Mouse (Mus musculus) NIH3T3 (cell line): ENCODE data around the gene Zmym1.
"Not testable (repeated sequence)": the region's sequence is repeated elsewhere in the genome, so short reads cannot be mapped to it uniquely, and the experiment has no call there.

Source experiments
- DNase-seq: peaks from one replicate; pipeline ENCODE4 v3.0.0-alpha.2; 2012; ENCODE audit warnings: low read depth

The Zmym1 gene

GRCm38 (mm10) chr4:127027228-127028190, 33.4 kb downstream of the Zmym1 start:
- DNase-seq, result peak; percentile 70

DNA sequence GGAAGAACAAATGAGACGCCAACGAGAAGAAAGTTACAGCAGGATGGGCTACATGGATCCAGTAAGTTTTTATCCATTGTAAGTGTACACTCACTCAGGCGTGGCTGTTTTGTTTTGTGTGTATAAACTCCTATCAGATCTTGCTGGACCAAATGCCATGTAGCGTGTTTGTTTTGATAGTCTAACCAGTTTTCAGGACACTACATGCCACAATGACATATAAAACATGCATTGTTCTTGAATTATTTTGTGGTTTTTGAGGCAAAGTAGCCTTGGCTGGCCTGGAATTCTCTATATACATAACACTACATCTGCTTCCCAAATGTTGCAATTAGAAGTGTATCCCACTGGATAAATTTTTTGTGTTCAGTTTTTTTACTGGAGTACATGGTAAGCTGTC, 34.1 kb downstream of the Zmym1 start:
- DNase-seq, result no peak

- DNase-seq, result no peak
Observed at GRCm38 (mm10) chr4:127024240-127024639, 36.7 kb downstream of the Zmym1 start.

GRCm38 (mm10) chr4:127023201-127023600, 37.8 kb downstream of the Zmym1 start:
- DNase-seq, result no peak

- DNase-seq, result peak; percentile 97
Observed at GRCm38 (mm10) chr4:127021989-127022626, 38.8 kb downstream of the Zmym1 start.

DNA sequence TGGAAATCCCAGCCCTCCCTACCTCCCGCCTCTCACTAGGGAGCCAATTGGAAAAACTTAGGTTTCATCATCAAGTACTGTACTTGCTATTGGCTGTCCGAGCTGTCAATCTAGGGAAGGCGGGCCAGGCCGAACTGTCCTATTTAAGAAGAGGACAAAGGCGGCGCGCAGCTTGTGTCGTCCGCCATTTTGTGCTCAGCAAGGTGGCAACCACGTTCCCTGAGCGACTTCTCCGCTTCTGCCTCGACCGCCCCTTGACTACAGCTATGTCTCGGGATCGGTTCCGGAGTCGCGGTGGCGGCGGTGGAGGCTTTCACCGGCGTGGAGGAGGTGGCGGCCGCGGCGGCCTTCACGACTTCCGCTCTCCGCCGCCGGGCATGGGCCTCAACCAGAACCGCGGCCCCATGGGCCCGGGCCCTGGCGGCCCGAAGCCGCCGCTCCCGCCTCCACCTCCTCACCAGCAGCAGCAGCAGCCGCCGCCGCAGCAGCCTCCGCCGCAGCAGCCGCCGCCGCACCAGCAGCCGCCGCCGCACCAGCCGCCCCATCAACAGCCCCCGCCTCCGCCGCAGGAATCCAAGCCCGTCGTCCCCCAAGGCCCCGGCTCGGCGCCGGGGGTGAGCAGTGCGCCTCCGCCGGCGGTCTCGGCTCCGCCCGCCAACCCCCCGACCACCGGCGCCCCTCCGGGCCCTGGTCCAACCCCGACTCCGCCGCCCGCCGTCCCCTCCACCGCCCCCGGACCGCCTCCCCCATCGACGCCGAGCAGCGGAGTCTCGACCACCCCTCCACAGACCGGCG, 39.6 kb downstream of the Zmym1 start, which contains the start of gene Sfpq:
Sfpq (plus strand) TSS at position 174 of the 795 bp plus-strand sequence.
- peak; percentile 100 for DNase-seq

GRCm38 (mm10) chr4:127020411-127021150, 40.4 kb downstream of the Zmym1 start:
- no peak for DNase-seq

DNA sequence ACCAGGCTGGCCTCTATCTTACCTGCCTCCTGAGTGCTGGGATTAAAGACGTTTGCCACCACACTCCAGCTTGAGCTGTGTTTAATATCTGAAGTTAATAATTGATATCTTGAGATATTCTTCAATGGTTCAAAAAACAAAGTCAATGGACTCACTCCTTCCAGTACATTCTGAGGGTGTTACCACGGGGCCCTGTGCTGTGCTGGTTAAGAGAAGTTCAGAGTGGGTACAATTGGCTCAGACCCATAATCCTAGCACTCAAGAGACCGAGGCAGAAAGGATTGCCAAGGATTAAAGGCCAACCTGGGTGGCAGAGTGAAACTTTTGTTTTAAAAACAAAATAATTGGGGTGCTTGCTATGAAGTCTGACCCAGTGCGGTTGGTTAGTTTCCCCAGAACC, 44.6 kb downstream of the Zmym1 start:
- no peak for DNase-seq

DNA sequence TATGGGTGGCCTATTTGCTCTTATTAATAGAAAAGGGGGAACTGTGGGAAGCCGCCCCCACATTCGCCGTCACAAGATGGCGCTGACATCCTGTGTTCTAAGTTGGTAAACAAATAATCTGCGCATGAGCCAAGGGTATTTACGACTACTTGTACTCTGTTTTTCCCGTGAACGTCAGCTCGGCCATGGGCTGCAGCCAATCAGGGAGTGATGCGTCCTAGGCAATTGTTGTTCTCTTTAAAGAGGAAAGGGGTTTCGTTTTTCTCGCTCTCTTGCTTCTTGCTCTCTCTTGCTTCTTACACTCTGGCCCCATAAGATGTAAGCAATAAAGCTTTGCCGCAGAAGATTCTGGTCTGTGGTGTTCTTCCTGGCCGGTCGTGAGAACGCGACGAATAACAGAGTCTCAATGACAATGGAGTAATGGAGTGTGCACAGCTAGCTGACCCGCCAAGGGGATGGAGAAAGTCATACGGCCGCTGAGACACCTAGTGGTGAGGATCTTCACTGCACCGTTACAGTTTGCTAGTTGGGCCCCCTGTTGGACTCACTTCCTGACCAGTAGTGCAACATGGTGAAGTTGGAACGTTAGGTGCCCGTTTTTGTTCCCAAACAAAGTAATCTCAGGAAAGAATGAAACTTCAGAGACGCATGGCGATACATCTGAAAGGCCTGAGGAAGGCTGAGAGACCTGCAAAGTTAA, 45.5 kb downstream of the Zmym1 start:
- DNase-seq, result peak; percentile 88

GRCm38 (mm10) chr4:127005113-127005936, 55.6 kb downstream of the Zmym1 start:
- peak; percentile 63 for DNase-seq

GRCm38 (mm10) chr4:127004384-127004783, 56.6 kb downstream of the Zmym1 start:
- no peak for DNase-seq

GRCm38 (mm10) chr4:127000601-127001105, 60.3 kb downstream of the Zmym1 start:
- no peak for DNase-seq

GRCm38 (mm10) chr4:126999372-126999771, 61.6 kb downstream of the Zmym1 start:
- DNase-seq, result not testable (repeated sequence)
